Mouse (Mus musculus) ovary, postnatal 36 days (tissue): ENCODE measurements around the gene Ephb2.

Experiments
- DNase-seq: peaks from one replicate; pipeline ENCODE4 v3.0.0; 2022; ENCODE audit warnings: low spot score, mixed read lengths

The Ephb2 gene

GRCm38 (mm10) chr4:136800366-136800765, 35.4 kb downstream of the Ephb2 start:
- DNase-seq = no peak

GRCm38 (mm10) chr4:136797677-136798569, 37.9 kb downstream of the Ephb2 start:
- DNase-seq = peak; percentile 18

- DNase-seq = no peak
Observed at GRCm38 (mm10) chr4:136793320-136793719, 42.5 kb downstream of the Ephb2 start.

GRCm38 (mm10) chr4:136789821-136790220, 46.0 kb downstream of the Ephb2 start:
- peak; percentile 51 for DNase-seq

GRCm38 (mm10) chr4:136787357-136787756, 48.4 kb downstream of the Ephb2 start:
- DNase-seq = no peak

- DNase-seq = no peak
Observed at GRCm38 (mm10) chr4:136786453-136787276, 49.1 kb downstream of the Ephb2 start.

GRCm38 (mm10) chr4:136783552-136784150, 52.1 kb downstream of the Ephb2 start:
- DNase-seq = no peak

GRCm38 (mm10) chr4:136782579-136782925, 53.2 kb downstream of the Ephb2 start:
- DNase-seq = no peak

GRCm38 (mm10) chr4:136781868-136782578, 53.8 kb downstream of the Ephb2 start:
- DNase-seq = no peak

- DNase-seq = no peak
Observed at GRCm38 (mm10) chr4:136780201-136780895, 55.4 kb downstream of the Ephb2 start.

- no peak for DNase-seq
Observed at GRCm38 (mm10) chr4:136779156-136779555, 56.6 kb downstream of the Ephb2 start.

GRCm38 (mm10) chr4:136776471-136776892, 59.3 kb downstream of the Ephb2 start:
- DNase-seq = no peak

GRCm38 (mm10) chr4:136775903-136776302, 59.9 kb downstream of the Ephb2 start:
- no peak for DNase-seq

GRCm38 (mm10) chr4:136774201-136774600, 61.6 kb downstream of the Ephb2 start:
- no peak for DNase-seq

GRCm38 (mm10) chr4:136772952-136773584, 62.7 kb downstream of the Ephb2 start:
- no peak for DNase-seq

- DNase-seq = no peak
Observed at GRCm38 (mm10) chr4:136772318-136772717, 63.5 kb downstream of the Ephb2 start.

GRCm38 (mm10) chr4:136770718-136771117, 65.1 kb downstream of the Ephb2 start:
- DNase-seq = no peak

- no peak for DNase-seq
Observed at GRCm38 (mm10) chr4:136768499-136768898, 67.3 kb downstream of the Ephb2 start.

- no peak for DNase-seq
Observed at GRCm38 (mm10) chr4:136765080-136765479, 70.7 kb downstream of the Ephb2 start.

- no peak for DNase-seq
Observed at GRCm38 (mm10) chr4:136763349-136763748, 72.4 kb downstream of the Ephb2 start.
